In genomic region chr13:10236279-10236678, GRCm38 (mm10) we compare ENCODE assay signal across 17 mouse cellular contexts.
A peak's percentile ranks its signal among the peaks of the same experiment; 100 is the strongest.
DNase-seq lines count a peak whose midpoint lies in the region; ATAC-seq and TF ChIP-seq lines count a peak whose summit lies in the region.
"Had no signal": no experiment of that assay in that cellular context is flagged by ENCODE, and none has a peak within 500 bp of the region (broad histone marks: within the 10 kb centered on the region; RNA-seq: fewer than 3 reads in every experiment).

No protein-coding gene starts in this region.

- WGBS in forebrain, embryonic 15.5 days, result 75% methylated on average over 4 of the region's 4 CpGs
- WGBS in forebrain, embryonic 13.5 days, result 90% methylated on average over 4 of the region's 4 CpGs

- H3K4me1 ChIP-seq in forebrain, embryonic 15.5 days, result no peaks in the 10 kb centered on the region
- no peaks in the 10 kb centered on the region for H3K4me1 ChIP-seq in forebrain, embryonic 13.5 days
- H3K4me1 ChIP-seq: hindbrain, embryonic 13.5 days; kidney, embryonic 15.5 days; liver, embryonic 13.5 days; midbrain, embryonic 12.5 days; neural tube, embryonic 15.5 days had no signal

- no peak overlapping the region for H3K4me3 ChIP-seq in forebrain, embryonic 15.5 days
- H3K4me3 ChIP-seq in forebrain, embryonic 13.5 days, result no peak overlapping the region
- H3K4me3 ChIP-seq: gastrocnemius, adult 2 months; hindbrain, embryonic 13.5 days; kidney, embryonic 15.5 days; liver, embryonic 13.5 days; midbrain, embryonic 12.5 days; neural tube, embryonic 15.5 days had no signal

- no peak overlapping the region for H3K9ac ChIP-seq in forebrain, embryonic 15.5 days (replicated peaks)
- H3K9ac ChIP-seq in forebrain, embryonic 13.5 days, result no peak overlapping the region
- H3K9ac ChIP-seq: hindbrain, embryonic 13.5 days; kidney, embryonic 15.5 days; liver, embryonic 13.5 days; midbrain, embryonic 12.5 days; neural tube, embryonic 15.5 days had no signal

- peak; percentile 63; the same call in 1 of the 2 replicates for ATAC-seq in forebrain, embryonic 15.5 days (replicated peaks)
- ATAC-seq in forebrain, embryonic 13.5 days, result no peak

- no peak overlapping the region for H3K27ac ChIP-seq in forebrain, embryonic 15.5 days (replicated peaks)
- H3K27ac ChIP-seq in forebrain, embryonic 13.5 days, result no peak overlapping the region
- H3K27ac ChIP-seq: gastrocnemius, adult 2 months; hindbrain, embryonic 13.5 days; kidney, embryonic 15.5 days; liver, embryonic 13.5 days; midbrain, embryonic 12.5 days; neural tube, embryonic 15.5 days had no signal

- TF ChIP-seq CTCF in brain, embryonic 14.5 days (IDR thresholded peaks at IDR 0.05; ENCODE audit: borderline replicate concordance, extremely low read depth, insufficient read depth, insufficient read length), result no peak

- DNase-seq in left cerebral cortex, adult 18-20 months (ENCODE audit: low spot score in 2 of 2), result peak; percentile 15 to 20
- no peak for DNase-seq in left cerebral cortex, adult 11 months (ENCODE audit: low spot score)
- peak; percentile 76 for DNase-seq in brain, adult 2 months (ENCODE audit: low read depth, low spot score)
- peak; percentile 40 for DNase-seq in brain, embryonic 14.5 days (ENCODE audit: low read depth)
- DNase-seq in thymus, postnatal 36 days, result no peak
- DNase-seq: adrenal gland, adult 8-10 months; gastrocnemius, adult 2 months; liver, embryonic 13.5 days; lung, adult 2 months; lung, postnatal 14 days; thymus, postnatal 4 days had no signal

- H3K4me2 ChIP-seq in forebrain, embryonic 15.5 days (replicated peaks), result no peak overlapping the region
- H3K4me2 ChIP-seq in forebrain, embryonic 13.5 days, result no peak overlapping the region
- H3K4me2 ChIP-seq: hindbrain, embryonic 13.5 days; kidney, embryonic 15.5 days; liver, embryonic 13.5 days; midbrain, embryonic 12.5 days; neural tube, embryonic 15.5 days had no signal

- H3K36me3 ChIP-seq in forebrain, embryonic 15.5 days, result no peaks in the 10 kb centered on the region
- no peaks in the 10 kb centered on the region for H3K36me3 ChIP-seq in forebrain, embryonic 13.5 days (ENCODE audit: poor library complexity, severe bottlenecking)
- H3K36me3 ChIP-seq: hindbrain, embryonic 13.5 days; kidney, embryonic 15.5 days; liver, embryonic 13.5 days; midbrain, embryonic 12.5 days; neural tube, embryonic 15.5 days had no signal

- no peaks in the 10 kb centered on the region for H3K9me3 ChIP-seq in forebrain, embryonic 15.5 days
- no peaks in the 10 kb centered on the region for H3K9me3 ChIP-seq in forebrain, embryonic 13.5 days (replicated peaks)
- H3K9me3 ChIP-seq: hindbrain, embryonic 13.5 days; kidney, embryonic 15.5 days; liver, embryonic 13.5 days; midbrain, embryonic 12.5 days; neural tube, embryonic 15.5 days had no signal

- H3K27me3 ChIP-seq in forebrain, embryonic 15.5 days, result no peaks in the 10 kb centered on the region
- H3K27me3 ChIP-seq in forebrain, embryonic 13.5 days, result no peaks in the 10 kb centered on the region
- H3K27me3 ChIP-seq: hindbrain, embryonic 13.5 days; kidney, embryonic 15.5 days; liver, embryonic 13.5 days; midbrain, embryonic 12.5 days; neural tube, embryonic 15.5 days had no signal

- TF ChIP-seq POLR2A in brain, embryonic 14.5 days (IDR thresholded peaks at IDR 0.05; ENCODE audit: borderline replicate concordance, extremely low read depth, insufficient read depth, insufficient read length, poor library complexity, severe bottlenecking), result no peak

Comparison
In these comparisons a context has a peak if more than half of its experiments do, and no peak if none do; other contexts are left out.
1. DNase-seq: peak in left cerebral cortex, adult 18-20 months (2 of 2), brain, adult 2 months (single experiment) and brain, embryonic 14.5 days (single experiment); none in left cerebral cortex, adult 11 months (single experiment) and thymus, postnatal 36 days (0 of 2).